Mouse (Mus musculus) testis, postnatal 10 days (tissue): Measurements from ENCODE around the gene Gm11020.
A peak's percentile ranks its signal among the peaks of the same experiment; 100 is the strongest.

Experiments used
- DNase-seq: peaks from one replicate; pipeline ENCODE4 v3.0.0; 2021; ENCODE audit warnings: low spot score

Gm11020 gene

GRCm38 (mm10) chr8:104342426-104342825 lies 21.1 kb downstream of the Gm11020 start:
- no peak for DNase-seq

GRCm38 (mm10) chr8:104343957-104344356 lies 22.6 kb downstream of the Gm11020 start:
- DNase-seq: peak; percentile 94

- DNase-seq: no peak
These were observed 23.3 kb downstream of the Gm11020 start for GRCm38 (mm10) chr8:104344622-104345021.

DNA sequence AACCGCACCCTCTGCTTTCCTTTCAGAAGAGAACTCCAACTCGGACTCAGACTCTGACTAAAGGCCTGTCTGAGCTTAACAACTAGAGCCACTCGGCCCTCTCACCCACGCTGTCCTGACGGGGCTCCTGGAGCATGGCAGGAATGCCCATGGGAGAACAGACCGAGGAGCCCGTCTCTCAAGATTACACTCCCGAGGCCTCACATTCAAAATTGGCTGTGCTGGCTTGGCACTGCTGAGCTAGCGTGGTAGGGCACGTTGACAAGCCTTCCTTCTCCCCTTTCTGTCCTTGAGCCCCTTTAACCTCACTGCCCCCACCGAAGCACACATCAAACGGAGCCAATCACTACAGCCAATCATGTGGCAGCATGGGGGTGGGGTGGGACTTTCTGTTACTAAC lies 25.3 kb downstream of the Gm11020 start:
- peak; percentile 58 for DNase-seq

- no peak for DNase-seq
These were observed 27.6 kb downstream of the Gm11020 start for GRCm38 (mm10) chr8:104348971-104349370.

GRCm38 (mm10) chr8:104350047-104350446 lies 28.7 kb downstream of the Gm11020 start:
- no peak for DNase-seq

DNA sequence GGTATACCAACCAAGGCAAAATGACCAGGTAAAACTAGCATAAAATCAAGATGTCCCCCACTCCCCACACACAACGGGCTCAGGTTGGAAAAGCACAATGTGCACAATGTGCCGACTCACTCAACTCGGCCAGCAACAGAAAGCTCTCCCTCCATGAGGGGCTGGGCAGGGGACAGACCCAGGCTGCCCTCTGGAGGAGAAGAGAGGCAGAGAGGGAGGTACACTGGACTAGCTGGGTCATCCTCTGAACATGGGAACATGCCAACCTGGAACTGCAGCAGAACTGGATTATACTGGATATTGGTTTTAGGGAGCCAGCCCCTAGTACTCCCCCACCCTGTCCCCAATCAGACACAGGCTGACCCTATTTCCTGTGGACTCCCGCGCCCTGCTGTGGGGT lies 31.8 kb downstream of the Gm11020 start:
- no peak for DNase-seq

DNA sequence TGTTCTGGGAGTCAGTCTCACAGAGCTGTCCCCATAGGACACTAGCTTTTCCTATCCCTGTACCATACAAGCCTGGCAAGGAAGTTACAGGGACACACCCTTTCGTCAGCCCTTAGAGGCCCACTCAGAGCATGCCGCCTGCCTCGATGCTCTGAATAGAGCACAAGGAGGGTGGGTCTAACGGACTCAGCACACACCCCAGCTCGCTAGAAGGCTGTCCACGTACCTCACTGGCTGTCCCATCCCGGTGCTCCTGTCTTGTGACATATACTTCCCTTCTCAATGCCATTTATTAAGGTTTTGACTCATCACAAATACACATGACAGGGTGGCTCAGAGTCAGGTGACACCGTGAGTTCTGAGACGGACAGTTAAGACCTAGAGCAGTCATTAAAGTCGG lies 33.1 kb downstream of the Gm11020 start:
- no peak for DNase-seq

GRCm38 (mm10) chr8:104358637-104359036 lies 37.3 kb downstream of the Gm11020 start:
- no peak for DNase-seq

DNA sequence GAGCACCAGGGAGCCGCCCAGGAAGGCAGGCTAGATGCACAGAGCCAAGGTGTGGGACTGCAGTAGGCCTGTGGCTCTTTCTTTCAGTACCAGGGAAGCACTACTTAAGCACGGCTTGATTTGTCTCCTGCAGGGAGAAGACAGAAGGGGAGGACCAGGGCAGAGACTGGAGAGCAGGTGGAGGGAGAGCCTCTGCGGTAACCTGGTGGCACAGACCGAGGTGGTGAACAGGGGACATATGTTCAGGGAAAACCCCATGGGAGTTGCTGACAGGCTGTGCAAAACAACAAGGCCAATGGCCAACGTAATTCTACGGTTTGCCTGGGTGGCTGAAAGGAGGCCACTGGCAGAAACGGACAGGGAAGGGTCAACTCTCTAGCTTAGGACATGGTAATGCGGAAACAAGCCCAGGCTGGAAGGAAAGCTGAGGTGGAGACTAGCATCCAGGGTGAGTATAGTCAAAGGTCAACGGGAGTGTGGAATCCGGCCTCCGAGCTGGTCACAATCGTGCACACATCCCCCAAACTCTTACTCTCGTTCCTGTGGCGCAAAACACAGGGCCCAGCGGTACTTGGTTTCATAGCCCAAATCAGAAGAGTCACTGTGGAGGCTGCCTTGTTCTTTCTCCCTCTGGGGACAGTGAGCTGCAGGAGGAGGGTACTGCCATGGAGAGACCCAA lies 38.5 kb downstream of the Gm11020 start:
- no peak for DNase-seq

DNA sequence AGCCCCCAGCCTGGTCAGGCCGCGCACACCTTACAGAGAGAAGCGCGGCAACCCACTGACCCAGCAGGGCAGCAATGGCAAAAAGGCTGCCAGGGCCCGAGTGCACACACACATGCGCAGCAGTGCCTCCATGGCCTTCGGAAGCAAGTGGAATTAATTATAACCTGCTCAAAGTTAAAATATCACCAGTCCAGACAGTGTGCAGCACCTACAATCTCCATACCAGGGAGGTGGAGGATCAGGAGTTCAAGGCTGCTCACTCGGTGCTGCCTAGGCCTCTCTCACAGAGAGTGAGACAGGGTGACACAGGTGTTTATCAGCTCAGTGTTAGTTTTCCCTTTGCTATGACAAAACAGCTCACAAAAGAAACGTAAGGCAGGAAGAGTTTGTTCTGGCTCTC lies 44.3 kb downstream of the Gm11020 start:
- no peak for DNase-seq

- DNase-seq: no peak
These were observed 46.0 kb downstream of the Gm11020 start for GRCm38 (mm10) chr8:104367398-104367797.

DNA sequence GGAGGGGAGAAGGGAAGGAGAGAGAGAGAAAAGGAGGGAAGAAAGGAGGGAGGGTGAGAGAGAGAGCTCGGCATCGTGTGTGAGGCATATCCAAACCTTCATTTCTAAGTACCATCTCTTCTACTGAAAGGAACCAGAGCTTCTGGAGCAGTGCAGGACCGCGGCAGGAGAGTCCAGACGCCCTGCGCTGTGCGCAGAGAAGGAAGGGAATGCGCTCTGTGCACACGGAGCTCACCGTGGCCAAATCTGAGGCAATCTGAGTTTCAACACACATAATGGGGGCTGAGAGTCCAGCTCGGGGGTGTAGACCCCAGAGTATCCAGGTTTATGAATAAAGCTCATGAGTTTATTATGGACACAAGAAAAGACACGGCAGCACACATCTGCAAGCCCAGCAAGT lies 48.2 kb downstream of the Gm11020 start:
- DNase-seq: no peak

DNA sequence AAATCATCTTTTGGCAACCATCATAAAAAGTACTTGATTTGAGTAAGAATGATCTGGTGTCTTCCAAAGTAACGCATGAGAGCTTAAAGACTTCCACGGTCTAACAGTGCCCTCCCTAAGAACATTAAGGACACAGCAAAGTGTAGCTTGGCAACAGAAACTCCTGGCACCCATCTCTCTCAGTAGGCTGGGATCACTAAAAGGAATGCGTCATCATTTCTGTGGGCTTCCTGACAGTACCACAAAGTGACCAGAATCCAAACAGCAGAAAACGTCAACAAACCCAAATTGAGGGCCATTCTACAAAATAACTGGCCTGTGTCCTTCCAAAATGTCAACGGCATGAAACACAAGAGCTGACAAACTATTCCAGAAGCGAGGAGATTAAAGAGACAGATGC lies 48.7 kb downstream of the Gm11020 start:
- no peak for DNase-seq

GRCm38 (mm10) chr8:104371121-104371520 lies 49.8 kb downstream of the Gm11020 start:
- DNase-seq: no peak
